Mouse (Mus musculus) adrenal gland (tissue): ENCODE results near the gene Cyp3a41b.
"Not testable (repeated sequence)": the region's sequence is repeated elsewhere in the genome, so short reads cannot be mapped to it uniquely, and the experiment has no call there.

Experiments used
- intact Hi-C: fragments of 180-260 bp; cut with DNase I; formaldehyde crosslinking; loops from one replicate; pipeline ENCODE4 v1.15.1; 2025
- long read RNA-seq, 2 experiments: library from polyadenylated mRNA; unstranded; transcript quantifications; one replicate each; pipeline ENCODE4 v2.0.0; 2020; ENCODE audit warnings: borderline replicate concordance in 1 of 2; ENCODE audit not compliant: insufficient replicate concordance in 1 of 2

Cyp3a41b gene
- long read RNA-seq, experiment 1, result 0 reads
- long read RNA-seq, experiment 2, result 0 reads

- intact Hi-C loops, result not testable (repeated sequence)
Measured at GRCm38 (mm10) chr5:145584630-145585029, at the start of gene Cyp3a41b. Cyp3a41b (minus strand) TSS chr5:145584730.

DNA sequence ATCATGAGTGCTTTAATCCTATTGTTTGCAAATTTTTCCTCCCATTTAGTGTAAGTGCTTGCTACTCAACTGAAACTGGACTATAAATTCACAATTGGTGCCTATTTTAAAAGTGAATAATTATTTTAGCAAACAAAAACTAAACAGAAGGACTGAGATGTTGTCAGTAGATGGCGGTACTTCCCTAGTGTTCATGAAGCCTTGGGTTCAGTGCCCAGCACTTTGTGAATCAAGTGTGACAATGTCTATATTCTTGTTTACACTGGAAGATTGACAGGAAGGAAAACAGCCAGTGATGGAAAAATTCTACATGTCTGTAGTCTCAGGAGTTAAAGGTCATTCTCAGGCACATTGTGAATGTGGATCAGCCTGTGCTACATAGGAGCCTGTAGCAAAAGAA lies 47.8 kb upstream of the Cyp3a41b start:
- intact Hi-C loops, result loop anchor here (5.0 kb wide), 1 partner anchor 160 kb away; no protein-coding TSS in a partner anchor

- intact Hi-C loops, result not testable (repeated sequence)
Measured at GRCm38 (mm10) chr5:145604891-145605290, 20.4 kb upstream of the Cyp3a41b start.

- intact Hi-C loops, result not testable (repeated sequence)
Measured at GRCm38 (mm10) chr5:145597851-145598250, 13.3 kb upstream of the Cyp3a41b start.

DNA sequence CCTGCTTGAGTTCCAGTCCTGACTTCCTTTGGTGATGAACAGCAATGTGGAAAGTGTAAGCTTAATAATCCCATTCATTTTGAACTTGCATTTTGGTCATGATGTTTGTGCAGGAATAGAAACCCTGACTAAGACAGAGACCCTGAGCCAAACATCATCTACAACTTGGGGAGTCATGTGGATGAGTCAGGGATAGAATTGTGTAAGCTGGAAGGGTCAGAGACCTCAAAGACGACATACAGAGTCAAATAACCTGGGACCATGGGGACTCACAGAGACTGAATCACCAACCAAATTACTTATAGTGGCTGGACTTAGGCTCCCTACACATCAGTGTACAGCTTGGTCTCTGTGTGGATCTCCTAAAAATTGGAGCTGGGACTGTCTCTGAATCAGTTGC lies 7.2 kb downstream of the Cyp3a41b start:
- intact Hi-C loops, result not testable (repeated sequence)

- intact Hi-C loops, result not testable (repeated sequence)
Measured at GRCm38 (mm10) chr5:145575660-145576059, 8.9 kb downstream of the Cyp3a41b start.

GRCm38 (mm10) chr5:145571922-145572321 lies 12.6 kb downstream of the Cyp3a41b start:
- intact Hi-C loops, result not testable (repeated sequence)
